Mouse (Mus musculus) hindbrain, embryonic 16.5 days (tissue): ENCODE data around the gene Ift140. TPM values are rescaled to one million over a fixed set of nuclear protein-coding genes. Genes with fewer than 3 reads are reported as not detected.

Experiments
- ATAC-seq: fragments of 200-750 bp; cut with Nextera tagmentation; 2 replicates; pipeline ENCODE4 v1.8.0; 2017; ENCODE audit warnings: moderate TSS enrichment, moderate library complexity
- H3K27ac ChIP-seq: fragments of 300-500 bp; sonication (generic); 2 replicates; pipeline ENCODE4 v1.5.1; 2014; ENCODE audit warnings: low read depth, mild to moderate bottlenecking, control low read depth, low read length, moderate library complexity
- H3K27me3 ChIP-seq: fragments of 300-500 bp; sonication (generic); replicated peaks from 2 replicates; pipeline ENCODE4 v1.6.1; 2014; ENCODE audit warnings: low read length; ENCODE audit not compliant: control insufficient read depth, insufficient read depth
- H3K36me3 ChIP-seq: fragments of 300-500 bp; sonication (generic); 2 replicates; pipeline ENCODE4 v1.6.1; 2014; ENCODE audit warnings: mild to moderate bottlenecking, low read length, moderate library complexity, mixed read lengths; ENCODE audit not compliant: control insufficient read depth, insufficient read depth
- H3K4me1 ChIP-seq: fragments of 300-500 bp; sonication (generic); 2 replicates; pipeline ENCODE4 v1.6.1; 2014; ENCODE audit warnings: low read depth, low read length; ENCODE audit not compliant: control insufficient read depth, insufficient read depth
- H3K4me2 ChIP-seq: fragments of 300-500 bp; sonication (generic); 2 replicates; pipeline ENCODE4 v1.6.1; 2014; ENCODE audit warnings: mild to moderate bottlenecking, low read length, control low read depth, moderate library complexity
- H3K4me3 ChIP-seq: fragments of 300-500 bp; sonication (generic); 2 replicates; pipeline ENCODE4 v1.5.1; 2014; ENCODE audit warnings: mild to moderate bottlenecking, low read length, control low read depth, moderate library complexity
- H3K9ac ChIP-seq: fragments of 300-500 bp; sonication (generic); 2 replicates; pipeline ENCODE4 v1.6.1; 2014; ENCODE audit warnings: low read depth, mild to moderate bottlenecking, control low read depth, low read length, moderate library complexity
- H3K9me3 ChIP-seq: fragments of 300-500 bp; sonication (generic); 2 replicates; pipeline ENCODE4 v1.6.1; 2014; ENCODE audit warnings: mild to moderate bottlenecking, low read length, moderate library complexity; ENCODE audit not compliant: control insufficient read depth
- WGBS: fragments of 180-500 bp; shearing (Covaris S2); extraction: QIAGEN DNeasy Blood & Tissue Kit; methylation state at CpG from one replicate; pipeline ENCODE4 v1.1.7; 2014; 5-methylcytosine and 5-hydroxymethylcytosine counted together
- polyA plus RNA-seq: library from polyadenylated mRNA; unstranded; fragments of >200 nt; fragmentation: Nextera tagmentation; extraction: Ambion mirVana; gene quantifications from 2 replicates; pipeline ENCODE4 v1.2.1, GENCODE M21; 2015

Ift140 gene
- polyA plus RNA-seq, 1 experiment from 2014 or later: 17.1 TPM

DNA sequence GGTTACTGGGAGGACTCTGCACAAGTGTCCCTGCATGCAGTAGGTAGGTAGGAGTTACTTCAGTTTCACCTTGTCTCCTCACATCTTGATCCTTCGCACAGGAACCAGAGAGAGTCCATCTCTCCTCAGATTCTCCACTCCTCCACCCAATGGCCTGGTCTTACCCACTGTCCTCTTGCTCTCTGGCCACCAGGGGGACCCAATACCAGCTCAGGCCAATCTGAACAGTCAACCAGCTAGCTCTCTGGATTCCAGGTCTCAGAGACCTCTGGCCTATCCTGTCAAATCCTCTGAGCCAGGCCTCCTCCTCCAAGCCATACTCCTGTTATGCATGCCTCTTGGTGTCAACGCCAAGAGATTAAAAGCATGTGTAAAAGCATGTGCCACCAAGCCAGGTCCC is 93.7 kb downstream of the Ift140 start:
- no peak overlapping the region for H3K9ac ChIP-seq
- H3K27me3 ChIP-seq: no peaks in the 10 kb centered on the region
- no peak overlapping the region for H3K4me3 ChIP-seq
- H3K4me2 ChIP-seq: no peak overlapping the region
- no peaks in the 10 kb centered on the region for H3K9me3 ChIP-seq
- H3K36me3 ChIP-seq: peaks cover 29% of the 10 kb centered on the region
- H3K27ac ChIP-seq: no peak overlapping the region
- WGBS: 84% methylated on average over 2 of the region's 2 CpGs
- peaks cover 4% of the 10 kb centered on the region for H3K4me1 ChIP-seq
- ATAC-seq: no peak

DNA sequence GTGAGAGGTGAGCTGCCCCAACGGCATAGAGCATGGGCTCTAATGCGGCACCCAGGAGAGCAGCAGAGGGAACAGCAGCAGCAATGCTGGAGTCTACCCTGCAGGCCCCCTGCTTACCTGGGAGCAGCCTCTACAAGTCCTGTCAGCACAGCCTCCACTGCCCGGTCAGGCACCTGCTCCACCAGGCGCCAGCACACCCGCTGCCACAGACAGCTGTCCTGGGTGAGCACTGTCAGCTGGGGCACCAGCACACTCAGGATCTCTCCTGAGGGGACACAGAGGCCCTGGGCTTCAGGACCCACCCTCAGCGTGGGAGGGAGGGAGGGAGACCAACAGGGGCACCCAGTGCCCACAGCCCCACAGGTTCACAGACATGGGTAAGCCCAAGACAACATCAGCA is 94.7 kb downstream of the Ift140 start:
- WGBS: 94% methylated on average over 5 of the region's 6 CpGs
- no peak overlapping the region for H3K4me3 ChIP-seq
- no peak for ATAC-seq
- no peaks in the 10 kb centered on the region for H3K9me3 ChIP-seq
- no peak overlapping the region for H3K9ac ChIP-seq
- no peak overlapping the region for H3K4me2 ChIP-seq
- peaks cover 29% of the 10 kb centered on the region for H3K36me3 ChIP-seq
- no peaks in the 10 kb centered on the region for H3K27me3 ChIP-seq
- peaks cover 9% of the 10 kb centered on the region for H3K4me1 ChIP-seq
- H3K27ac ChIP-seq: no peak overlapping the region

DNA sequence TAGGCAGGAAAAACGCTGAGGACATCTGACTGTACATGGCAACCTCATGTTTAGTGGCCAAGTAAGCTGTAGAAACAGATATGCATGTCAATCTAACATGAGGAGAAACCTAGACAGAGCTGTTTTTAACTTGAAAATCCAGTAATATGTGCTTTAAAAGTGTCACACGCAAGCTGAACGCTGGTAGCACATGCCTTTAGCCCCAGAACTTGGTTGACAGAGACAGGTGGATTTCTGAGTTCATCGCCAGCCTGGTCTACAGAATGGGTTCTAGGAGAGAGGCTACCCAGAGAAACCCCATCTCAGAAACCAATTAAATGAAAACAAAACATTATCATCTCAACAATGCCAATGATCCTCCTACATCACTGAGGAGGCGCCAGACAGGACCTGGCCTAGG is 95.3 kb downstream of the Ift140 start:
- WGBS: 91% methylated on average over 5 of the region's 5 CpGs
- H3K4me2 ChIP-seq: no peak overlapping the region
- no peak overlapping the region for H3K27ac ChIP-seq
- H3K9me3 ChIP-seq: no peaks in the 10 kb centered on the region
- H3K4me3 ChIP-seq: no peak overlapping the region
- no peak overlapping the region for H3K9ac ChIP-seq
- peaks cover 25% of the 10 kb centered on the region for H3K36me3 ChIP-seq
- no peaks in the 10 kb centered on the region for H3K27me3 ChIP-seq
- peaks cover 11% of the 10 kb centered on the region for H3K4me1 ChIP-seq
- no peak for ATAC-seq

DNA sequence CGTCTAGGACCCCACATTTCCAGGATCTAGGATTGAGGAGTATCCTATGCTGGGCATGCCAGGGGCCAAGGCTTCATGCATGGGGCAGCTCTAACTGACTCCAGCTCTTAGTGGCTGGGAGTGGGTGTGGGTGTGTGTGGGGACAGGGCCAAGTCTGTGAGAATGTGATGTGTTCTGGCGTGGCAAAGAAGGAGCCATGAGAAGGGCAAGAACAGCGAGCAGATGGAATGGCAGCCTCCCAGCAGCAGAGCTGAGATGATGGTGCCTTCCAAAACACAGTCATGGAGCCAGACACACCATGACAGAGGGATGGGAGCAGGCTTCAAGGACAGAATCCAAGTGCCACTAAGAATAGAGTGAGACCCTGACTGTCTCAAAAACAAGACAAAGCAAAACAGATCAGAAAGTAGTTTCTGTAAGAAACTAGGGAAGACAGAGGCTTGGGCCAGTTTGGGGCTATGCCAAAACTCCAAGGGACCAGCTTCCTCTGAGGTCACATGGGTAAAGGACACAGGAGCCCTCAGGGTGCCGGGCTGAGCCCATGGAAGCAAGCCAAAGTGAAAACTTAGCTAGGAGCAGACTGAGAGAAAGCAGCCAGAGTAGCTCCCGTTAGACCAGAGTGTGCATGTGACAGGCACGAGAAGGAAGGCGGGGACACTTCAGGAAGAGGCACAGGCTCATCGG is 96.0 kb downstream of the Ift140 start:
- H3K36me3 ChIP-seq: peaks cover 21% of the 10 kb centered on the region
- no peaks in the 10 kb centered on the region for H3K27me3 ChIP-seq
- no peak overlapping the region for H3K4me2 ChIP-seq
- peak overlapping the region; percentile 5; the same call in 1 of the 2 replicates for H3K27ac ChIP-seq
- H3K4me3 ChIP-seq: no peak overlapping the region
- no peak for ATAC-seq
- no peaks in the 10 kb centered on the region for H3K9me3 ChIP-seq
- 80% methylated on average over 8 of the region's 8 CpGs for WGBS
- peaks cover 12% of the 10 kb centered on the region for H3K4me1 ChIP-seq
- no peak overlapping the region for H3K9ac ChIP-seq

DNA sequence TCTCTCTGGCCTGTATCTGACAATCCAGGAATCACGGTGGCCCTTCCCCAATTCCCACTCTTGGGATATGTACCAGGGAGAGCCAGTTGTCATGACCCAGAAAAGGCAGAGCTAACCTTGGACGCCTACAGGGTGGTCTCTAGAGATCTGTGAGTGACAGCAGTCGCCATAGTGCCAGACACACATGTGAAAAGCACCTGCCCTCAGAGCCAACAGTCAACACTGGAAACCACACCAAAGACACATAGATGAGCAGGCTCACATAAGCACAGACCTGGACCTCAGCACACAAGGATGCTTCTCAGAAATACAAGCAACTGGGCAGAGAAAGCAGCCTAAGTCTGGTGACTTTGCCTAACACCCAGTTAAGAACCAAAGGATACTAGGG is 96.5 kb downstream of the Ift140 start:
- Histone ChIP-seq H3K4me2 (no peak overlapping the region), H3K4me3 (no peak overlapping the region), H3K27me3 (no peaks in the 10 kb centered on the region), H3K9me3 (no peaks in the 10 kb centered on the region), H3K9ac (no peak overlapping the region), H3K36me3 (peaks cover 15% of the 10 kb centered on the region), H3K27ac (peak overlapping the region; percentile 5; the same call in 1 of the 2 replicates), H3K4me1 (peaks cover 12% of the 10 kb centered on the region)
- no peak for ATAC-seq
- WGBS: 76% methylated on average over 3 of the region's 3 CpGs

DNA sequence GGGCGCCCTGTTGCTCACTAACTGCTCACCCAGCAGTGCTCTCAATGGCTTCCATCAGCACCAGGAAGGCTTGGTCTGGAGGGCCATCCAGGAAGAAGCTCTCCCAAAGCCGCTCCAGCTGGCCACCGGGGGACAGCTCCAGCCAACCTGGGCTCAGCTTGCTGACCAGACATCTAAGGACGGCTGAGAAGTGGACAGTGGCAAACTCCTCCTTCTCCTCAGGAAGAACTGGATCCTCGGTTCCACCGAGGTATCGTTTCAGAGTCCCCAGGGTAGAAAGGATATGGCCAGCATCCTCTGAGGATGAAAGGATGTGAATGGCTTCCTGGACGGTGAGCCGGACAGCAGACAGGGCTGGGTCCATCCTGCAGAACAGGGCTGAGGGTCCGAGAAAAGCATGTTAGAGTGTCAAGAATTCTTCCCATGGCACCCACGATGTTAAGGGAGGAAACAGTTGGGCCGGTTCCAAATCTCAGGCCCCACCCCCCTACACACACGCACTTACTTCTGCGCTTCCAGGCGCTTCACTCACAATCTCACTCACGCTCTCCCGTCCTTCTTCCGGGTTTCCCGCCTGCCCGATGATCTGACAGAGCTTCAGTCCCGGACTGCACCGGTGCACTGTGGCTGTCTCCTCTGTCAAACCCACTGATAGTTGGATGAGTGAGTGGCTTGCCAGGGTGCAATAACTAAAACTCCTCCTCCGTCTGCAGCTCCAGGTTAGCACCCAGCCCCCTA is 99.2 kb downstream of the Ift140 start:
- Histone ChIP-seq H3K9ac (peak overlapping the region; percentile 78), H3K36me3 (0 out of 2 replicates have a peak, but pooled peaks cover 8% of the 10 kb centered on the region), H3K4me1 (peaks cover 12% of the 10 kb centered on the region), H3K9me3 (no peaks in the 10 kb centered on the region), H3K27ac (peak overlapping the region; percentile 91), H3K27me3 (no peaks in the 10 kb centered on the region), H3K4me3 (peak overlapping the region; percentile 69), H3K4me2 (peak overlapping the region; percentile 97)
- 14% methylated on average over 23 of the region's 23 CpGs for WGBS
- ATAC-seq: peak; percentile 51; the same call in 1 of the 2 replicates

DNA sequence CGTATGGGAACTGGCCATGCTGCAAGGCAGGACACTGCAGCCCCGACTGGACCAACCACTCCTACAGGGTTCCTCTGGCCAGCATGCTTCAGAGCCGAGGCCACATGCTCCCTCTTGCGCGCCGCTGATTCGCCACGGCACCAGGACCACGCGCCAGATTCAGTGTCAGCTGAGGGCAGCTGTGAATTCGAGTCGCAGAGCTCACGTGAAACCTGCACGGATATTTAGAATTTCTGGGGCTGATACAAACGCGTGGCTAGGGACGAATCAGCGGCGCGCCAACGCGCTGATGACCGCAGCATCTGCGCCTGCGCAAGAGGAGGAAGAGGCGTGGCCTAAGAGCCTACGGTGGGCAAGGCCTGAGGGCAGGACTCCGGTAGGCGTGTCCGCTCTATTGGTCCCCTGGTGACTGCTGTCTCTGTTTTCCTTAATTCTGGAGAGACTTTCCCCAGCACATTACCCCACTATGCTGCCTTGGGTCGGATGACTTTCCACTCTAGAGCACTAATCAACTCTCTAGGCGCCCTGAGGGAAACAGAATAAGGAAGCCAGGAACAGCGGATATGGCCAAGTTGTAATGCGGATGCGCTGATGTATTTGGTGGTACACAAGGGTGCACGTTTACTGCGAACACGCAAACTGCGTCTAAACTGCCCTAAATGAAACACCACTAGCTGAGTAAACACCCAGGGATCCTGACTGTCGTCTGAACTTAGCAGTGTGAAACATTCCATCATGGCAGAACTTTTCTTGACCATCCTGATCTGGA is 100.0 kb downstream of the Ift140 start, which contains the start of gene Telo2:
TSS of gene Telo2 (minus strand) at position 304 of the 769 bp plus-strand sequence.
- no peaks in the 10 kb centered on the region for H3K9me3 ChIP-seq

DNA sequence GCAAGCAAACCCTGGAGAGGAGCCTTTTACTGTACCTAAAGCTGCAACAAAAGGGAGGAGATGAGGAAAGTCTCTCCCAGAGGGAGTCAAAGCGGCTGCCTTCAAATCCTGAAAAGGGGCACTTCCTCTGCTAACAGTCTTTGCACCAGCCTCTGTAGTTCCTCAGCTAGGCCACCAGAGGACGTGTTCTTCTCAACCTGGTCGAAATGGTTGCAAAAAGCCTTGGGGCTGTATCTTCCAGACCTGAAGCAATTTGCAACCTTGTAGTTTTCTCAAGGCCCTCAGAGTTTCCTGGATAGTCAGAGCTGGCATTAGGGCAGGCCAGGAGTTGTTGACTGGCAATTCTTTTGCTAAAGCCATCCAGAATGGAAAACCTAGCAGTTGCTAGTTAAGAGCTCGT is 101.4 kb downstream of the Ift140 start:
- no peak overlapping the region for H3K4me3 ChIP-seq
- ATAC-seq: no peak
- 31% methylated on average over 4 of the region's 4 CpGs for WGBS

More for the DNA sequence above, 100.0 kb downstream of the Ift140 start, which contains the start of gene Telo2:
- Histone ChIP-seq H3K4me3 (peak within 1 kb of the TSS; percentile 69), H3K36me3 (0 out of 2 replicates have a peak, but pooled peaks cover 3% of the 10 kb centered on the region), H3K4me1 (peaks cover 12% of the 10 kb centered on the region), H3K4me2 (peak within 1 kb of the TSS; percentile 97), H3K27ac (peak within 1 kb of the TSS; percentile 91), H3K27me3 (no peaks in the 10 kb centered on the region), H3K9ac (peak within 1 kb of the TSS; percentile 78)
- peak; percentile 96 for ATAC-seq
- WGBS: 3% methylated on average over 40 of the region's 40 CpGs

More for the DNA sequence above, 101.4 kb downstream of the Ift140 start:
- Histone ChIP-seq H3K36me3 (0 out of 2 replicates have a peak, but pooled peaks cover 3% of the 10 kb centered on the region), H3K4me2 (no peak overlapping the region), H3K27ac (no peak overlapping the region), H3K9me3 (no peaks in the 10 kb centered on the region), H3K27me3 (no peaks in the 10 kb centered on the region), H3K9ac (no peak overlapping the region), H3K4me1 (peaks cover 12% of the 10 kb centered on the region)
